Mouse (Mus musculus): Measurements from ENCODE around the gene Pibf1.

DNA sequence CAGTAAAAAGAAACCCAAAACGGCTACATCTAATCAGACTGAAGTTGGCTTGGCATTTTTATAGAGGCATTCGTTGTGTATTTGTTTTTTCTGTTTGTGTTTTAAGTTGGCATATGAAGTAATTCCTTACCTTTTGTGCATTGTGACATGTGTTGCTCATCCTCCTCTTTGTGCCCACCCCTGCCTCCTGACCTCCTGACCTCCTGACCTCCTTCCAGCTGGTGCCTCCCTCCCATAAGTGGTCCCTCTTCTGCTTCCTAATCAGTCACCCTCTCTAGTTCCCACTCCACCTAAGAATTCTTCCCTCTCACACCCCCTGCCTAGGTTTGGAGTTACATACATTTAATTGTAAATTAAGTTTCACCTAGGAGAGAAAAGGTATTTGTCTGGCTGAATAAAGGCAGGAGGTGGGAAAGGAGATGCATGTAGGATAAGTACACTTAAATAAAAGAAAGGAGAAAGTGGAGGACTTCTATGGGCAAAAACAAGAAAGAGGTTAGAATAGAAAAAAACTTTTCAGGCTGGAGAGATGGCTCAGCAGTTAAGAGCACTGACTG lies 8.5 kb downstream of the Pibf1 start:
- TF ChIP-seq CTCF (IDR thresholded peaks at IDR 0.05; ENCODE audit: low read depth) = no peak
- TF ChIP-seq EP300 (optimal IDR thresholded peaks at IDR 0.05) = no peak
